Mouse (Mus musculus) liver, postnatal 0 days (tissue): ENCODE data around the gene Mmachc.

Experiments used
- CTCF ChIP-seq: sonication (generic); IDR thresholded peaks from 2 replicates; pipeline ENCODE4 v1.5.1; 2016; ENCODE audit warnings: antibody characterized with exemption, low read depth
- EP300 ChIP-seq: IDR thresholded peaks from 2 replicates; pipeline ENCODE4 v1.6.1; 2016; ENCODE audit warnings: antibody characterized with exemption, low read depth, mild to moderate bottlenecking

DNA sequence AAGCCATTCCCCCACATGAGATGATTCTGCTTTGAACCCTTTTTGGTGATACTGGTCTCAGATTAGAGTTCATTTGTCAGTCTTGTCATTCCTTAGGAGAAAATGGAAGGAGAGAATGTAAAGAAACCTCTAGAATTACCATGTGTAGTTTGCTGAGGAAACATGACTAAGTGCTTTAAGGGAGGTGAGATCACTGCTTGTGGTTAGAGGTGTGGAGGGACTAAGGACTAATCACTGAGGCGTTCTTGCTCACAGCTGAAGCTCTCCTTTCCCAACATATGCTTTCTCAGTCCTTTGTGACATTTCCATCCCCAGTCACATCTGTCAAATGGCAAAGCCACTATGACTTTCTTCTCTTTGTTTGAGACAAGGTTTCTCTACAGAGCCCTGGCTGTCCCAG is 30.4 kb downstream of the Mmachc start:
- no peak for TF ChIP-seq CTCF
- TF ChIP-seq EP300, result no peak
